Mouse (Mus musculus): ENCODE measurements at regions not wholly inside any gene's neighbourhood (a gene's known extent, or its start where the extent isn't known, plus 50 kb on each side); places are given as distances from the start of the nearest gene placed in this dataset.

- Histone ChIP-seq H3K4me1 (no peaks in the 10 kb centered on the region), H3K4me2 (replicated peaks) (no peak overlapping the region), H3K36me3 (no peaks in the 10 kb centered on the region), H3K9ac (no peak overlapping the region), H3K9me3 (no peaks in the 10 kb centered on the region), H3K4me3 (no peak overlapping the region), H3K27ac (no peak overlapping the region), H3K27me3 (replicated peaks) (no peaks in the 10 kb centered on the region)
- WGBS = 58% methylated on average over 13 of the region's 13 CpGs
- no peak for ATAC-seq (ENCODE audit: low FRiP score, low read depth)
These were observed 131.5 kb upstream of the Nav3 start for GRCm38 (mm10) chr10:110587529-110587928.

DNA sequence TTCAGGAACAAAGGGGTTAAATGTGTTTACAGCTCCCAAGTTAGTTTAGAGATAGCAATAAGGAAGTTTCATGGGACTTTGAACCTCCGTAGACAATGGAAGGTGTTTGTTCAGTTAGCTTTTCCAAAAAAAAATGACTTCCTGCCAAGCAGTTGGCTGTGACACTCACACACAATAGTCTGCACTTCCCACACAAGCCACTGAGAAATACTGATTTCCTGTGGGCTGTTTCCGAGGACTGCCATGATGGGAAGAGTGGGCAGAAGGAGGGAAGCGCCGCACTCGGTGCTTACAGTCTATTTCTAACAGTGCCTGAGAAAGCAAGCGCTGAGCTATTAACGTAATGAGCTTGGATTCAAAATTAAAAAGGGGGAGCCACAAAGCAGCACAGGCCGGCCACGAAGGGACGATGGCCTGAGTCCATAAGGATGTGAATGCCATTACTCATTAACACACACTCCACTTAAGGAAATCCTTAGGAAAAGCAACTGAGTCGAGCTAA, 144.4 kb upstream of the Nav3 start:
- Histone ChIP-seq H3K27ac (no peak overlapping the region), H3K9me3 (no peaks in the 10 kb centered on the region), H3K27me3 (replicated peaks) (no peaks in the 10 kb centered on the region), H3K4me1 (no peaks in the 10 kb centered on the region), H3K4me2 (replicated peaks) (no peak overlapping the region), H3K9ac (no peak overlapping the region), H3K4me3 (no peak overlapping the region), H3K36me3 (no peaks in the 10 kb centered on the region)
- 56% methylated on average over 11 of the region's 11 CpGs for WGBS
- no peak for ATAC-seq (ENCODE audit: low FRiP score, low read depth)

GRCm38 (mm10) chr10:110610336-110610735, 134.9 kb upstream of the E2f7 start:
- H3K4me3 ChIP-seq = no peak overlapping the region
- no peak overlapping the region for H3K27ac ChIP-seq
- no peak overlapping the region for H3K9ac ChIP-seq
- no peak overlapping the region for H3K4me2 ChIP-seq (replicated peaks)
- ATAC-seq (ENCODE audit: low FRiP score, low read depth) = peak; percentile 48
- 0 out of 2 replicates have a peak, but pooled peaks cover 8% of the 10 kb centered on the region for H3K4me1 ChIP-seq
- 23% methylated on average over 9 of the region's 9 CpGs for WGBS
- peaks cover 8% of the 10 kb centered on the region for H3K9me3 ChIP-seq
- no peaks in the 10 kb centered on the region for H3K27me3 ChIP-seq (replicated peaks)
- H3K36me3 ChIP-seq = no peaks in the 10 kb centered on the region

GRCm38 (mm10) chr10:110617004-110617403, 128.2 kb upstream of the E2f7 start:
- no peaks in the 10 kb centered on the region for H3K4me1 ChIP-seq
- no peaks in the 10 kb centered on the region for H3K36me3 ChIP-seq
- H3K4me2 ChIP-seq (replicated peaks) = no peak overlapping the region
- ATAC-seq (ENCODE audit: low FRiP score, low read depth) = no peak
- H3K27me3 ChIP-seq (replicated peaks) = no peaks in the 10 kb centered on the region
- no peak overlapping the region for H3K27ac ChIP-seq
- 14% methylated on average over 1 of the region's 1 CpGs for WGBS
- no peak overlapping the region for H3K9ac ChIP-seq
- peaks cover 8% of the 10 kb centered on the region for H3K9me3 ChIP-seq
- no peak overlapping the region for H3K4me3 ChIP-seq

GRCm38 (mm10) chr10:110619193-110619592, 126.0 kb upstream of the E2f7 start:
- no peaks in the 10 kb centered on the region for H3K4me1 ChIP-seq
- ATAC-seq (ENCODE audit: low FRiP score, low read depth) = no peak
- H3K4me2 ChIP-seq (replicated peaks) = no peak overlapping the region
- no peaks in the 10 kb centered on the region for H3K36me3 ChIP-seq
- no peak overlapping the region for H3K27ac ChIP-seq
- H3K9me3 ChIP-seq = no peaks in the 10 kb centered on the region
- 89% methylated on average over 7 of the region's 7 CpGs for WGBS
- no peak overlapping the region for H3K9ac ChIP-seq
- no peak overlapping the region for H3K4me3 ChIP-seq
- no peaks in the 10 kb centered on the region for H3K27me3 ChIP-seq (replicated peaks)

DNA sequence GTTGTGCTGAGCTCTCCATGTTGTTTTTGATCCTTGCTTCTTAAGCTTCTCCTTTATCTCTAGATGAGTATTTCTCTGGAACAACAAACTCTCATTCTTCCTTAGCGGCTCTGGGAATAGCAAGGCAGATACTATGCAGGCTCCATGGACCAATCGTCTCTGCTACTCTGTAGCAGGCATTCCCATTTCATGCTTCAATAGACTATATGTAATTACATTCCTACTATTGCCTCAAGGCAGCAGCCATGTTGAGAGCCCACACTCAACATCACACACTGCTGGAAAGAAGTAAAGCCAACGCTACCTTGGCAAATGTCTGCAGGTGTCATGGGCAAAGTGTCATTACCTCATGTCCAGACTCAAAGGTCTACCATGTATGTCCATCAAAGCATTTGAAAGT, 119.6 kb upstream of the E2f7 start:
- H3K4me2 ChIP-seq (replicated peaks) = no peak overlapping the region
- H3K9me3 ChIP-seq = no peaks in the 10 kb centered on the region
- H3K27me3 ChIP-seq (replicated peaks) = no peaks in the 10 kb centered on the region
- H3K4me1 ChIP-seq = no peaks in the 10 kb centered on the region
- H3K27ac ChIP-seq = no peak overlapping the region
- 81% methylated on average over 3 of the region's 3 CpGs for WGBS
- H3K4me3 ChIP-seq = no peak overlapping the region
- H3K36me3 ChIP-seq = no peaks in the 10 kb centered on the region
- H3K9ac ChIP-seq = no peak overlapping the region
- ATAC-seq (ENCODE audit: low FRiP score, low read depth) = no peak

- Histone ChIP-seq H3K27ac (no peak overlapping the region), H3K9ac (no peak overlapping the region), H3K4me3 (no peak overlapping the region), H3K4me1 (0 out of 2 replicates have a peak, but pooled peaks cover 7% of the 10 kb centered on the region), H3K36me3 (no peaks in the 10 kb centered on the region), H3K9me3 (no peaks in the 10 kb centered on the region), H3K4me2 (replicated peaks) (no peak overlapping the region), H3K27me3 (replicated peaks) (no peaks in the 10 kb centered on the region)
- 15% methylated on average over 10 of the region's 10 CpGs for WGBS
- no peak for ATAC-seq (ENCODE audit: low FRiP score, low read depth)
These were observed 104.8 kb upstream of the E2f7 start for GRCm38 (mm10) chr10:110640406-110640805.

- Histone ChIP-seq H3K36me3 (no peaks in the 10 kb centered on the region), H3K9me3 (no peaks in the 10 kb centered on the region), H3K4me2 (replicated peaks) (0 out of 2 replicates have a peak overlapping the region, but pooled peaks have one; percentile 18), H3K4me3 (no peak overlapping the region), H3K9ac (no peak overlapping the region), H3K4me1 (0 out of 2 replicates have a peak, but pooled peaks cover 7% of the 10 kb centered on the region), H3K27me3 (replicated peaks) (no peaks in the 10 kb centered on the region), H3K27ac (no peak overlapping the region)
- ATAC-seq (ENCODE audit: low FRiP score, low read depth) = no peak; the same call in 1 of the 2 replicates
- WGBS = 63% methylated on average over 19 of the region's 19 CpGs
These were observed 103.1 kb upstream of the E2f7 start for GRCm38 (mm10) chr10:110642065-110642690.

DNA sequence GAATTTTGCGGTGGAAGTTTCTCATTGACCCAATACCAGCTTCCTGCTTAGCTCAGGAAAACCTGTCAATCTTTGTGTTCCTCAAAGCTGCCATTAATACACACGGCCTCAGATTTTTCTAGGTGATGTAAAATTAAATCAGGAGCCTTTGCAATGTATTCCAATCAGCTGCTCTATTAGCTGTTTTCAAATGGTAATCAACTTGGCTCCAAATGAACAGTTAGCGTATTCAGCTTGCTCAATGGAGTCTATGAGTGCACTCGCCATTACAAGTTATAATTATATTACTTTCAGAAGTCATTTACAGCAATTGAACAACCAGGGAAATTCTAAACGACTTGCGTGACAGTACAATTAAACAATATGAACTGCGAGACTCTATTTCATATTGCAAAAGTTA, 97.6 kb upstream of the E2f7 start:
- H3K27ac ChIP-seq = no peak overlapping the region
- no peak overlapping the region for H3K4me2 ChIP-seq (replicated peaks)
- 77% methylated on average over 7 of the region's 7 CpGs for WGBS
- no peaks in the 10 kb centered on the region for H3K36me3 ChIP-seq
- ATAC-seq (ENCODE audit: low FRiP score, low read depth) = no peak
- H3K9ac ChIP-seq = no peak overlapping the region
- H3K27me3 ChIP-seq (replicated peaks) = no peaks in the 10 kb centered on the region
- no peaks in the 10 kb centered on the region for H3K4me1 ChIP-seq
- H3K9me3 ChIP-seq = no peaks in the 10 kb centered on the region
- no peak overlapping the region for H3K4me3 ChIP-seq

DNA sequence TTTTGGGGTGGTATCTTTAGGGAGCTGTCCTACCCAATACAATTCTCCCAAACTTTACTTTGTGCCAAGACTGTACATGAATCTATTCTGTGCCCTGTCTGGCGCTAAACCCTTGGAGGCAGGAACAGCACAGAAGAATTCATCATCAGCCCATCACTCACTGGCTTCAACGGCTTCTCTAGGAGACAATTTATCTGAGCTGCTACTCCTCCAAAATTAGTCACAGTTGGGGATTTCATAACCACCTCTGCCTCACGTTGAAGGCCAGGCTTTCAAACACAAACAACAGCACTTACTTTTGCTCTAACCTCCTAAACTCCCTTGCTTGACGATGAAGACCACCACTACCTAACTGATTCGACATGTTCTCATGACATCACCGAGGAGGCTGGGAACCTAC, 95.1 kb upstream of the E2f7 start:
- no peak overlapping the region for H3K27ac ChIP-seq
- H3K4me2 ChIP-seq (replicated peaks) = no peak overlapping the region
- H3K4me3 ChIP-seq = no peak overlapping the region
- H3K4me1 ChIP-seq = no peaks in the 10 kb centered on the region
- no peak for ATAC-seq (ENCODE audit: low FRiP score, low read depth)
- no peaks in the 10 kb centered on the region for H3K36me3 ChIP-seq
- WGBS = 71% methylated on average over 6 of the region's 6 CpGs
- H3K27me3 ChIP-seq (replicated peaks) = no peaks in the 10 kb centered on the region
- no peak overlapping the region for H3K9ac ChIP-seq
- no peaks in the 10 kb centered on the region for H3K9me3 ChIP-seq

GRCm38 (mm10) chr10:110650851-110651250, 94.4 kb upstream of the E2f7 start:
- Histone ChIP-seq H3K9me3 (no peaks in the 10 kb centered on the region), H3K4me2 (replicated peaks) (no peak overlapping the region), H3K9ac (no peak overlapping the region), H3K27me3 (replicated peaks) (no peaks in the 10 kb centered on the region), H3K27ac (no peak overlapping the region), H3K4me3 (no peak overlapping the region), H3K4me1 (no peaks in the 10 kb centered on the region), H3K36me3 (no peaks in the 10 kb centered on the region)
- no peak for ATAC-seq (ENCODE audit: low FRiP score, low read depth)

GRCm38 (mm10) chr10:110654070-110654469, 91.2 kb upstream of the E2f7 start:
- Histone ChIP-seq H3K27me3 (replicated peaks) (no peaks in the 10 kb centered on the region), H3K4me3 (no peak overlapping the region), H3K27ac (no peak overlapping the region), H3K4me2 (replicated peaks) (no peak overlapping the region), H3K36me3 (no peaks in the 10 kb centered on the region), H3K9ac (no peak overlapping the region), H3K9me3 (no peaks in the 10 kb centered on the region), H3K4me1 (no peaks in the 10 kb centered on the region)
- no peak for ATAC-seq (ENCODE audit: low FRiP score, low read depth)
- 84% methylated on average over 6 of the region's 6 CpGs for WGBS

- WGBS = 93% methylated on average over 4 of the region's 4 CpGs
- Histone ChIP-seq H3K9me3 (no peaks in the 10 kb centered on the region), H3K27me3 (replicated peaks) (no peaks in the 10 kb centered on the region), H3K4me3 (no peak overlapping the region), H3K9ac (no peak overlapping the region), H3K4me2 (replicated peaks) (no peak overlapping the region), H3K4me1 (no peaks in the 10 kb centered on the region), H3K36me3 (no peaks in the 10 kb centered on the region), H3K27ac (no peak overlapping the region)
- no peak for ATAC-seq (ENCODE audit: low FRiP score, low read depth)
These were observed 87.0 kb upstream of the E2f7 start for GRCm38 (mm10) chr10:110658153-110658695.

Data from neural tube, embryonic 12.5 days (tissue).